8 mouse cellular contexts compared by ENCODE assay signal in the genomic region with DNA sequence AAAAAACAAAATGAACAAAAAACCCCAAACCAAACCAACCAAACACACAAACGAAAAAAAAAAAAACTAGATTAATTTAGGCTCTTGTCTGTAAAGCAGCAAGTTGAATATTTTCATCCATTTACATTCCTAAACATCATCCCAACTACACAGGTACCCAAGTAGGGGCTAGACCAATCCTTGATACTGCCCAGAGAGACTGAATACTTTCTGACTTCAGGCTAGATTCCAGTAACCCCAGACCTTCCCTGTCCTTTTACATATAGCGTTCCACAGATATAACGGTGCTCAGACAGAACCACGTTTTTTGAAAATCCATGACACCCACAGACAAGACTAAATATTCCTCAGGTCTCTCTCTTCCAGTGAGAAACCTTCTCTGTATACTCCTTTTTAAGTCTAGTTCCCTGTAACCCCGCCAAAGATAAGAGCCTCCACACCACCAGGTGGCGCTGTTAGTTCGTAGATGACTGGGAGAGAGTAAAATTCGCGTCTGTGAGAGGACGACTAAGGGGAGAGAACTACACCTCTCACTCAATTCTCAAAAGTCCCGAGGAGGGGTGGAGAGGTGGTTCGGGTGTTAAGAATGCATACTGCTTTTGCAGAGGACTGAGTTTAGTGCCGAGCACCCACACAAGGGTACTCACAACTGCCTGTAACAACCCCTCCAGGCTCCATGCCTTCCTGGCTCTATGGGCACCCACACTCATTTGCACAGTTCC. TPM values are rescaled to one million over a fixed set of nuclear protein-coding genes. Genes with fewer than 3 reads are reported as not detected.
DNase-seq lines count a peak whose midpoint lies in the region; ATAC-seq and TF ChIP-seq lines count a peak whose summit lies in the region.

No protein-coding gene starts in this region.

- peak; percentile 46; the same call in 1 of the 2 replicates for TF ChIP-seq CTCF in olfactory bulb, adult 2 months (IDR thresholded peaks at IDR 0.05; ENCODE audit: insufficient read depth, low read depth, low read length)

- DNase-seq in ES-E14 (ENCODE audit: low read depth, low spot score), result peak; percentile 97
- peak; percentile 59 to 77 for DNase-seq in cerebellum, adult 18-20 months
- DNase-seq in hindbrain, embryonic 10.5 days (ENCODE audit: low spot score), result peak; percentile 88
- DNase-seq in layer of hippocampus, adult 9-10 months (ENCODE audit: low spot score), result peak; percentile 81
- DNase-seq in thymus, adult 18-20 months, result peak; percentile 63 to 73

- no peak for TF ChIP-seq POLR2A in olfactory bulb, adult 2 months (IDR thresholded peaks at IDR 0.05; ENCODE audit: insufficient read depth, low read depth, low read length)

- H3K4me3 ChIP-seq in ES-E14 (ENCODE audit: insufficient read depth in 1 of 2, low read depth in 1 of 2, low read length in 2 of 2, poor library complexity in 1 of 2, severe bottlenecking in 1 of 2), result peak overlapping the region; percentile 63 to 70
- peak overlapping the region; percentile 51 for H3K4me3 ChIP-seq in hindbrain, embryonic 10.5 days
- peak overlapping the region; percentile 43 for H3K4me3 ChIP-seq in lung, embryonic 15.5 days
- peak overlapping the region; percentile 59 for H3K4me3 ChIP-seq in olfactory bulb, adult 2 months (ENCODE audit: insufficient read depth, low read depth, low read length)

- no peak overlapping the region; the same call in 1 of the 2 replicates for H3K27ac ChIP-seq in ES-E14 (ENCODE audit: insufficient read depth, low read depth, low read length, poor library complexity, severe bottlenecking)
- peak overlapping the region; percentile 79 for H3K27ac ChIP-seq in hindbrain, embryonic 10.5 days
- no peak overlapping the region for H3K27ac ChIP-seq in lung, embryonic 15.5 days
- no peak overlapping the region for H3K27ac ChIP-seq in olfactory bulb, adult 2 months (ENCODE audit: insufficient read depth, low read depth, low read length)

- WGBS in hindbrain, embryonic 10.5 days, result 11% methylated on average over 13 of the region's 13 CpGs
- 12% methylated on average over 13 of the region's 13 CpGs for WGBS in lung, embryonic 15.5 days
- WGBS in olfactory bulb, adult 2 months, result 10% methylated on average over 13 of the region's 13 CpGs

- peak overlapping the region; percentile 63 for H3K4me2 ChIP-seq in lung, embryonic 15.5 days

- H3K36me3 ChIP-seq in ES-E14 (ENCODE audit: control insufficient read depth, insufficient read depth, low read length, poor library complexity, severe bottlenecking), result no peaks in the 10 kb centered on the region
- no peaks in the 10 kb centered on the region for H3K36me3 ChIP-seq in hindbrain, embryonic 10.5 days
- no peaks in the 10 kb centered on the region for H3K36me3 ChIP-seq in lung, embryonic 15.5 days

- no peaks in the 10 kb centered on the region for H3K4me1 ChIP-seq in ES-E14 (ENCODE audit: control insufficient read depth in 2 of 2, insufficient read depth in 2 of 2, low read length in 2 of 2, poor library complexity in 1 of 2)
- H3K4me1 ChIP-seq in hindbrain, embryonic 10.5 days (replicated peaks), result no peaks in the 10 kb centered on the region
- peaks cover 18% of the 10 kb centered on the region for H3K4me1 ChIP-seq in lung, embryonic 15.5 days
- no peaks in the 10 kb centered on the region for H3K4me1 ChIP-seq in olfactory bulb, adult 2 months (ENCODE audit: control insufficient read depth, insufficient read depth, low read length)

- H3K27me3 ChIP-seq in hindbrain, embryonic 10.5 days (ENCODE audit: insufficient read depth, poor library complexity, severe bottlenecking), result no peaks in the 10 kb centered on the region
- H3K27me3 ChIP-seq in lung, embryonic 15.5 days, result no peaks in the 10 kb centered on the region

- in situ Hi-C loops in ES-E14 (cut with MboI; ENCODE audit: low sequenced_read_pairs in 2 of 2, unreplicated experiment in 2 of 2), result no loop called here

- H3K9ac ChIP-seq in ES-E14 (ENCODE audit: insufficient read depth, low read depth, low read length, poor library complexity, severe bottlenecking), result peak overlapping the region; percentile 73; the same call in 1 of the 2 replicates
- H3K9ac ChIP-seq in lung, embryonic 15.5 days, result peak overlapping the region; percentile 37

- H3K9me3 ChIP-seq in ES-E14 (ENCODE audit: control insufficient read depth, insufficient read depth, low read depth, low read length), result no peaks in the 10 kb centered on the region
- H3K9me3 ChIP-seq in hindbrain, embryonic 10.5 days, result no peaks in the 10 kb centered on the region
- H3K9me3 ChIP-seq in lung, embryonic 15.5 days, result no peaks in the 10 kb centered on the region

- peak; percentile 59 for ATAC-seq in frontal cortex, adult (ENCODE audit: low TSS enrichment)
- ATAC-seq in lung, embryonic 15.5 days (ENCODE audit: borderline replicate concordance, extremely low read depth, low FRiP score, low TSS enrichment), result peak; percentile 53; the same call in 1 of the 2 replicates

TF ChIP-seq in ES-E14, 5 proteins besides CTCF, POLR2A, EP300 and RAD21:
- TF ChIP-seq MAFK (IDR thresholded peaks at IDR 0.05; ENCODE audit: insufficient read depth, low read depth, low read length) (no peak), ZC3H11A (IDR thresholded peaks at IDR 0.05; ENCODE audit: borderline replicate concordance, low read depth, low read length) (peak; percentile 50; the same call in 1 of the 2 replicates)

RNA-seq across cellular contexts. Expression of gene Cyp2s1, which starts 31.2 kb away (rescaled TPM):
- 11.2 and 12.9 TPM in 2 replicates for total RNA-seq in ES-E14 (2012; rRNA removed)
- polyA plus RNA-seq in hindbrain, embryonic 10.5 days (2016; fragmentation: Nextera tagmentation; extraction: Ambion mirVana), result 0.44 and 0.46 TPM in 2 replicates
- 10.7 and 11.4 TPM in 2 replicates for polyA plus RNA-seq in lung, embryonic 15.5 days (2015; fragmentation: Nextera tagmentation; extraction: Ambion mirVana)
- not detected in 2 replicates for polyA plus RNA-seq in olfactory bulb, adult 2 months (2012; ENCODE audit: insufficient read depth, insufficient read length, low replicate concordance, missing spikeins)

RNA-seq across cellular contexts. Expression of gene Cyp2b10, which starts 49.5 kb away (rescaled TPM):
- not detected in 2 replicates for total RNA-seq in ES-E14 (2012; rRNA removed)
- polyA plus RNA-seq in hindbrain, embryonic 10.5 days (2016; fragmentation: Nextera tagmentation; extraction: Ambion mirVana), result not detected in 2 replicates
- polyA plus RNA-seq in lung, embryonic 15.5 days (2015; fragmentation: Nextera tagmentation; extraction: Ambion mirVana), result 0.35 and 0.59 TPM in 2 replicates
- not detected in 2 replicates for polyA plus RNA-seq in olfactory bulb, adult 2 months (2012; ENCODE audit: insufficient read depth, insufficient read length, low replicate concordance, missing spikeins)

RNA-seq across cellular contexts. Expression of gene Axl, which starts 59.4 kb away (rescaled TPM):
- total RNA-seq in ES-E14 (2012; rRNA removed), result 27.1 and 56.5 TPM in 2 replicates
- polyA plus RNA-seq in hindbrain, embryonic 10.5 days (2016; fragmentation: Nextera tagmentation; extraction: Ambion mirVana), result 15.0 and 18.4 TPM in 2 replicates
- 53.7 and 56.5 TPM in 2 replicates for polyA plus RNA-seq in lung, embryonic 15.5 days (2015; fragmentation: Nextera tagmentation; extraction: Ambion mirVana)
- polyA plus RNA-seq in olfactory bulb, adult 2 months (2012; ENCODE audit: insufficient read depth, insufficient read length, low replicate concordance, missing spikeins), result not detected in 2 replicates
